Mouse (Mus musculus): ENCODE measurements at regions not wholly inside any gene's neighbourhood (a gene's known extent, or its start where the extent isn't known, plus 50 kb on each side); places are given as distances from the start of the nearest gene placed in this dataset.

DNA sequence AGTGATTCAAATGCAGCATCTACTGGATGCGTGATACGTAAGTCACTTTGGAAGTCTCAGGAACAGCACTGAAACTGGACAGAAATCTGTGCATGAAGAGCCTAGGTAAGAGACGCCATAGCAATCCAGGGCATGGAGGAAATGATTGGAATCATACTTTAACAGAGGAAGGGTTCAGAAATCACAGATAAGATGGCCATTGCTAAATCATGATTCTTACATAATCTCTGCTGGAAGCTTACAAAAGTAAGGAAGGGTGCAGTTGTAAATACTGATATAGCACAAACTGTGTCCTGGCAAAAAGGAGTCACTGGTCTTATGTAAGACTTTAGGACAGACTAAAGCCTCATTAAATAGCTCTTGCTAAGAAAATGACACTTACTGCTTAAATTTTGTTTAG, 474.8 kb upstream of the Zic4 start:
- Histone ChIP-seq H3K79me2 (ENCODE audit: control insufficient read depth, insufficient read depth, low read length, poor library complexity) (no peaks in the 10 kb centered on the region), H3K27me3 (ENCODE audit: control insufficient read depth in 1 of 2, insufficient read depth in 2 of 2, low read length in 2 of 2) (no peaks in the 10 kb centered on the region), H3K4me1 (ENCODE audit: control insufficient read depth in 1 of 2, insufficient read depth in 2 of 2, low read length in 2 of 2) (peaks cover 3 to 9% of the 10 kb centered on the region in 2 experiments), H3K36me3 (ENCODE audit: control insufficient read depth in 1 of 2, insufficient read depth in 2 of 2, low read length in 2 of 2) (peaks cover 0 to 6% of the 10 kb centered on the region in 2 experiments; a peak in 2 of 4 replicates), H3K9me3 (replicated peaks; ENCODE audit: insufficient read depth, low read length) (no peaks in the 10 kb centered on the region), H3K27ac (ENCODE audit: control insufficient read depth, low read depth, low read length) (no peak overlapping the region), H3K4me3 (ENCODE audit: control insufficient read depth in 1 of 2, insufficient read depth in 1 of 2, low read depth in 2 of 2, low read length in 2 of 2) (no peak overlapping the region), H3K9ac (ENCODE audit: control insufficient read depth, low read depth, low read length, poor library complexity, severe bottlenecking) (no peak overlapping the region)
- TF ChIP-seq NELFE (IDR thresholded peaks at IDR 0.05; ENCODE audit: low read depth, low read length) = no peak
- TF ChIP-seq SIN3A (IDR thresholded peaks at IDR 0.05; ENCODE audit: low read length) = no peak
- DNase-seq (ENCODE audit: low read depth, low spot score) = no peak

- DNase-seq (ENCODE audit: low read depth, low spot score) = peak; percentile 13
- H3K9me3 ChIP-seq (replicated peaks; ENCODE audit: insufficient read depth, low read length) = no peaks in the 10 kb centered on the region
- H3K79me2 ChIP-seq (ENCODE audit: control insufficient read depth, insufficient read depth, low read length, poor library complexity) = no peaks in the 10 kb centered on the region
- peak overlapping the region; percentile 12 to 41; a peak in 2 of 4 replicates for H3K4me3 ChIP-seq (ENCODE audit: control insufficient read depth in 1 of 2, insufficient read depth in 1 of 2, low read depth in 2 of 2, low read length in 2 of 2)
- H3K27me3 ChIP-seq (ENCODE audit: control insufficient read depth in 1 of 2, insufficient read depth in 2 of 2, low read length in 2 of 2) = no peaks in the 10 kb centered on the region
- TF ChIP-seq USF1 (IDR thresholded peaks at IDR 0.05; ENCODE audit: low read depth, low read length) = no peak
- TF ChIP-seq HCFC1 (IDR thresholded peaks at IDR 0.05; ENCODE audit: low read depth, low read length) = no peak
- TF ChIP-seq MYB (IDR thresholded peaks at IDR 0.05; ENCODE audit: low read depth, low read length) = no peak
- no peak for TF ChIP-seq KAT2A (conservative IDR thresholded peaks at IDR 0.05; ENCODE audit: low read depth, low read length)
- TF ChIP-seq UBTF (IDR thresholded peaks at IDR 0.05; ENCODE audit: borderline replicate concordance, insufficient read depth, low read depth, low read length) = no peak
- TF ChIP-seq POLR2A (IDR thresholded peaks at IDR 0.05; ENCODE audit: control insufficient read depth in 1 of 2, insufficient read depth in 1 of 2, low read depth in 1 of 2, low read length in 2 of 2, poor library complexity in 1 of 2) = no peak
- no peak for TF ChIP-seq MAFK (IDR thresholded peaks at IDR 0.05; ENCODE audit: borderline replicate concordance, low read depth, low read length)
- TF ChIP-seq USF2 (IDR thresholded peaks at IDR 0.05; ENCODE audit: borderline replicate concordance in 1 of 2, insufficient read depth in 1 of 2, low read depth in 1 of 2, low read length in 2 of 2) = no peak
- no peak for TF ChIP-seq TCF12 (IDR thresholded peaks at IDR 0.05; ENCODE audit: low read depth, low read length)
- no peak for TF ChIP-seq GABPA (IDR thresholded peaks at IDR 0.05; ENCODE audit: low read depth, low read length)
- no peak for TF ChIP-seq CHD2 (IDR thresholded peaks at IDR 0.05; ENCODE audit: low read length)
- TF ChIP-seq TBP (IDR thresholded peaks at IDR 0.05; ENCODE audit: low read depth, low read length) = no peak
- TF ChIP-seq ZMIZ1 (IDR thresholded peaks at IDR 0.05; ENCODE audit: low read depth, low read length) = no peak
- no peak for TF ChIP-seq NRF1 (IDR thresholded peaks at IDR 0.05; ENCODE audit: insufficient read depth, low read depth, low read length, poor library complexity, severe bottlenecking)
- H3K36me3 ChIP-seq (ENCODE audit: control insufficient read depth in 1 of 2, insufficient read depth in 2 of 2, low read length in 2 of 2) = peaks cover 0 to 14% of the 10 kb centered on the region in 2 experiments; a peak in 2 of 4 replicates
- H3K27ac ChIP-seq (ENCODE audit: control insufficient read depth, low read depth, low read length) = peak overlapping the region; percentile 42
- peaks cover 3 to 9% of the 10 kb centered on the region in 2 experiments for H3K4me1 ChIP-seq (ENCODE audit: control insufficient read depth in 1 of 2, insufficient read depth in 2 of 2, low read length in 2 of 2)
- peak overlapping the region; percentile 29; the same call in 1 of the 2 replicates for H3K9ac ChIP-seq (ENCODE audit: control insufficient read depth, low read depth, low read length, poor library complexity, severe bottlenecking)
Measured at GRCm38 (mm10) chr9:90890801-90891200, 471.4 kb upstream of the Zic4 start.

Measured in MEL (cell line).